Mouse (Mus musculus) heart, embryonic 12.5 days (tissue): ENCODE data around the gene Gal3st1. TPM values are rescaled to one million over a fixed set of nuclear protein-coding genes. Genes with fewer than 3 reads are reported as not detected.

Experiments
- ATAC-seq: fragments of 200-750 bp; cut with Nextera tagmentation; 2 replicates; pipeline ENCODE4 v1.8.0; 2017; ENCODE audit warnings: moderate TSS enrichment, moderate library complexity; ENCODE audit not compliant: insufficient number of reproducible peaks, low FRiP score
- H3K27ac ChIP-seq: fragments of 300-500 bp; sonication (generic); 2 replicates; pipeline ENCODE4 v1.5.1; 2016; ENCODE audit warnings: mild to moderate bottlenecking, moderate library complexity; ENCODE audit not compliant: poor library complexity, severe bottlenecking
- H3K27me3 ChIP-seq: fragments of 300-500 bp; sonication (generic); replicated peaks from 2 replicates; pipeline ENCODE4 v1.6.1; 2016; ENCODE audit warnings: mild to moderate bottlenecking, moderate library complexity
- H3K36me3 ChIP-seq: fragments of 300-500 bp; sonication (generic); 2 replicates; pipeline ENCODE4 v1.6.1; 2016; ENCODE audit warnings: mild to moderate bottlenecking, moderate library complexity
- H3K4me1 ChIP-seq: fragments of 300-500 bp; sonication (generic); replicated peaks from 2 replicates; pipeline ENCODE4 v1.6.1; 2016; ENCODE audit warnings: mild to moderate bottlenecking
- H3K4me2 ChIP-seq: fragments of 300-500 bp; sonication (generic); 2 replicates; pipeline ENCODE4 v1.6.1; 2016; ENCODE audit warnings: mild to moderate bottlenecking, moderate library complexity
- H3K4me3 ChIP-seq: fragments of 300-500 bp; sonication (generic); 2 replicates; pipeline ENCODE4 v1.5.1; 2016; ENCODE audit warnings: mild to moderate bottlenecking
- H3K9ac ChIP-seq: fragments of 300-500 bp; sonication (generic); 2 replicates; pipeline ENCODE4 v1.6.1; 2016; ENCODE audit warnings: mild to moderate bottlenecking, moderate library complexity
- H3K9me3 ChIP-seq: fragments of 300-500 bp; sonication (generic); replicated peaks from 2 replicates; pipeline ENCODE4 v1.6.1; 2016; ENCODE audit warnings: mild to moderate bottlenecking, moderate library complexity
- WGBS: fragments of 180-500 bp; shearing (Covaris S2); methylation state at CpG from one replicate; pipeline ENCODE4 v1.1.7; 2016; 5-methylcytosine and 5-hydroxymethylcytosine counted together
- polyA plus RNA-seq: library from polyadenylated mRNA; unstranded; fragments of >200 nt; fragmentation: Nextera tagmentation; extraction: Ambion mirVana; gene quantifications from 2 replicates; pipeline ENCODE4 v1.2.1, GENCODE M21; 2016

Gal3st1 gene
- polyA plus RNA-seq, 1 experiment from 2014 or later = 0.32 TPM

- ATAC-seq = no peak
- Histone ChIP-seq H3K27me3 (peaks cover 6% of the 10 kb centered on the region; the same call in 1 of the 2 replicates), H3K4me3 (peak overlapping the region; percentile 97), H3K27ac (no peak overlapping the region), H3K4me1 (peaks cover 7% of the 10 kb centered on the region), H3K9ac (peak overlapping the region; percentile 49; the same call in 1 of the 2 replicates), H3K36me3 (peaks cover 5% of the 10 kb centered on the region), H3K9me3 (no peaks in the 10 kb centered on the region), H3K4me2 (peak overlapping the region; percentile 82)
- 86% methylated on average over 10 of the region's 10 CpGs for WGBS
These were observed 20.3 kb upstream of the Gal3st1 start for GRCm38 (mm10) chr11:3963155-3963554.

- Histone ChIP-seq H3K9me3 (no peaks in the 10 kb centered on the region), H3K9ac (peak within 1 kb of the TSS; percentile 90), H3K36me3 (peaks cover 9% of the 10 kb centered on the region)
These were observed 19.6 kb upstream of the Gal3st1 start, which contains the start of gene Pes1 for GRCm38 (mm10) chr11:3963610-3964415. Pes1 (plus strand) TSS chr11:3963975.

GRCm38 (mm10) chr11:3964416-3965172, 18.8 kb upstream of the Gal3st1 start:
- H3K27me3 ChIP-seq = peaks cover 6% of the 10 kb centered on the region; the same call in 1 of the 2 replicates
- WGBS = 14% methylated on average over 11 of the region's 11 CpGs
- peak overlapping the region; percentile 90 for H3K9ac ChIP-seq
- peak overlapping the region; percentile 56; the same call in 1 of the 2 replicates for H3K27ac ChIP-seq
- H3K36me3 ChIP-seq = peaks cover 17% of the 10 kb centered on the region
- H3K4me1 ChIP-seq = peaks cover 7% of the 10 kb centered on the region
- peak overlapping the region; percentile 82 for H3K4me2 ChIP-seq
- no peaks in the 10 kb centered on the region for H3K9me3 ChIP-seq
- ATAC-seq = no peak
- H3K4me3 ChIP-seq = peak overlapping the region; percentile 97

More at GRCm38 (mm10) chr11:3963610-3964415, 19.6 kb upstream of the Gal3st1 start, which contains the start of gene Pes1:
- peaks cover 7% of the 10 kb centered on the region for H3K4me1 ChIP-seq
- peaks cover 6% of the 10 kb centered on the region; the same call in 1 of the 2 replicates for H3K27me3 ChIP-seq
- under 1% methylated on average over 31 of the region's 31 CpGs for WGBS
- ATAC-seq = peak; percentile 92
- H3K27ac ChIP-seq = peak within 1 kb of the TSS; percentile 56
- peak within 1 kb of the TSS; percentile 97 for H3K4me3 ChIP-seq
- H3K4me2 ChIP-seq = peak within 1 kb of the TSS; percentile 82

GRCm38 (mm10) chr11:3969837-3970236, 13.6 kb upstream of the Gal3st1 start:
- Histone ChIP-seq H3K9ac (no peak overlapping the region), H3K4me3 (no peak overlapping the region), H3K9me3 (no peaks in the 10 kb centered on the region), H3K4me2 (no peak overlapping the region), H3K36me3 (peaks cover 69% of the 10 kb centered on the region), H3K27me3 (no peaks in the 10 kb centered on the region), H3K27ac (no peak overlapping the region), H3K4me1 (peaks cover 3% of the 10 kb centered on the region)
- no peak for ATAC-seq
- 76% methylated on average over 3 of the region's 3 CpGs for WGBS

GRCm38 (mm10) chr11:3970361-3970760, 13.1 kb upstream of the Gal3st1 start:
- Histone ChIP-seq H3K4me3 (no peak overlapping the region), H3K36me3 (peaks cover 75% of the 10 kb centered on the region), H3K4me1 (no peaks in the 10 kb centered on the region), H3K4me2 (no peak overlapping the region), H3K9me3 (no peaks in the 10 kb centered on the region), H3K9ac (no peak overlapping the region), H3K27me3 (no peaks in the 10 kb centered on the region), H3K27ac (no peak overlapping the region)
- ATAC-seq = no peak
- WGBS = 96% methylated on average over 7 of the region's 7 CpGs

- no peak overlapping the region for H3K4me2 ChIP-seq
- no peaks in the 10 kb centered on the region for H3K4me1 ChIP-seq
- no peak overlapping the region for H3K4me3 ChIP-seq
- ATAC-seq = no peak
- no peak overlapping the region for H3K27ac ChIP-seq
- no peak overlapping the region for H3K9ac ChIP-seq
- WGBS = 89% methylated on average over 7 of the region's 7 CpGs
- no peaks in the 10 kb centered on the region for H3K9me3 ChIP-seq
- H3K36me3 ChIP-seq = peaks cover 97% of the 10 kb centered on the region
- no peaks in the 10 kb centered on the region for H3K27me3 ChIP-seq
These were observed 10.4 kb upstream of the Gal3st1 start for GRCm38 (mm10) chr11:3973081-3973480.

- Histone ChIP-seq H3K36me3 (peaks cover 100% of the 10 kb centered on the region), H3K9me3 (no peaks in the 10 kb centered on the region), H3K9ac (no peak overlapping the region), H3K4me1 (no peaks in the 10 kb centered on the region), H3K27ac (no peak overlapping the region), H3K27me3 (no peaks in the 10 kb centered on the region), H3K4me3 (no peak overlapping the region), H3K4me2 (no peak overlapping the region)
- no peak for ATAC-seq
- WGBS = 84% methylated on average over 3 of the region's 3 CpGs
These were observed 9.1 kb upstream of the Gal3st1 start for GRCm38 (mm10) chr11:3974311-3974710.

- Histone ChIP-seq H3K4me1 (no peaks in the 10 kb centered on the region), H3K4me3 (no peak within 1 kb of the TSS), H3K9ac (no peak within 1 kb of the TSS), H3K9me3 (no peaks in the 10 kb centered on the region), H3K27me3 (no peaks in the 10 kb centered on the region), H3K36me3 (peaks cover 96% of the 10 kb centered on the region), H3K4me2 (no peak within 1 kb of the TSS), H3K27ac (no peak within 1 kb of the TSS)
- ATAC-seq = no peak
- WGBS = 97% methylated on average over 6 of the region's 6 CpGs
These were observed 6.8 kb upstream of the Gal3st1 start, which contains the start of gene 4930556J24Rik for GRCm38 (mm10) chr11:3976678-3977077. 4930556J24Rik (minus strand) TSS chr11:3976778.

GRCm38 (mm10) chr11:3978421-3978820, 5.0 kb upstream of the Gal3st1 start:
- H3K27ac ChIP-seq = no peak overlapping the region
- peaks cover 78% of the 10 kb centered on the region for H3K36me3 ChIP-seq
- 91% methylated on average over 5 of the region's 5 CpGs for WGBS
- H3K9me3 ChIP-seq = no peaks in the 10 kb centered on the region
- no peak overlapping the region for H3K4me3 ChIP-seq
- peaks cover 8% of the 10 kb centered on the region for H3K27me3 ChIP-seq
- ATAC-seq = no peak
- peaks cover 10% of the 10 kb centered on the region for H3K4me1 ChIP-seq
- H3K9ac ChIP-seq = no peak overlapping the region
- no peak overlapping the region for H3K4me2 ChIP-seq

- Histone ChIP-seq H3K4me2 (no peak overlapping the region), H3K4me1 (peaks cover 21% of the 10 kb centered on the region), H3K27ac (no peak overlapping the region; the same call in 1 of the 2 replicates), H3K27me3 (peaks cover 26% of the 10 kb centered on the region), H3K9me3 (no peaks in the 10 kb centered on the region), H3K9ac (no peak overlapping the region), H3K4me3 (no peak overlapping the region), H3K36me3 (peaks cover 47% of the 10 kb centered on the region)
- WGBS = 51% methylated on average over 6 of the region's 6 CpGs
- ATAC-seq = no peak
These were observed 1.9 kb upstream of the Gal3st1 start for GRCm38 (mm10) chr11:3981536-3981935.
